Mouse (Mus musculus): ENCODE results near the gene Slco6d1. TPM values are rescaled to one million over a fixed set of nuclear protein-coding genes. Genes with fewer than 3 reads are reported as not detected.

Gene Slco6d1
- polyA plus RNA-seq, 1 experiment from 2014 or later = not detected

GRCm38 (mm10) chr1:98565701-98566100 lies 144.8 kb downstream of the Slco6d1 start:
- Histone ChIP-seq H3K27me3 (no peaks in the 10 kb centered on the region), H3K9me3 (no peaks in the 10 kb centered on the region), H3K4me1 (replicated peaks) (no peaks in the 10 kb centered on the region), H3K9ac (replicated peaks) (no peak overlapping the region), H3K4me3 (replicated peaks) (no peak overlapping the region), H3K4me2 (no peak overlapping the region), H3K36me3 (no peaks in the 10 kb centered on the region), H3K27ac (no peak overlapping the region)
- ATAC-seq (ENCODE audit: insufficient number of reproducible peaks, insufficient read depth, low FRiP score, low TSS enrichment, low read depth) = no peak

Small RNA genes lying within 50 kb of the gene (microRNA-seq; reads per million reads assigned to microRNA genes)
- gene Gm26134 = not detected
